Mouse (Mus musculus) heart, postnatal 36 days (tissue): ENCODE results near the gene Dyrk1b. TPM values are rescaled to one million over a fixed set of nuclear protein-coding genes. Genes with fewer than 3 reads are reported as not detected.

ENCODE experiments used
- total RNA-seq, 2 experiments: library from RNA; stranded (reverse); gene quantifications; 2 replicates each; pipeline ENCODE4 v1.2.3; 2021

The Dyrk1b gene
- total RNA-seq, 2 experiments from 2014 or later: 31.2 to 34.2 TPM

Other genes starting within 250 kb of the Dyrk1b start
- gene Zfp780b, start 200.3 kb upstream of the Dyrk1b start, total RNA-seq: 1 to 10 TPM; 7.1 to 7.9 TPM
- gene Zfp850, start 165.4 kb upstream of the Dyrk1b start, total RNA-seq: under 1 TPM; 0.79 to 0.86 TPM
- 10 to 100 TPM; 88.9 to 91.6 TPM for gene Psmc4, start 129.4 kb upstream of the Dyrk1b start, total RNA-seq
- gene Fcgbp, start 108.2 kb upstream of the Dyrk1b start, total RNA-seq: not detected
- gene 9530053A07Rik, start 50.0 kb upstream of the Dyrk1b start, total RNA-seq: not detected
- gene Fbl, start 9.8 kb upstream of the Dyrk1b start, total RNA-seq: 10 to 100 TPM; 32.0 to 33.5 TPM
- 10 to 100 TPM; 11.7 to 12.0 TPM for gene Eid2, start 88.4 kb downstream of the Dyrk1b start, total RNA-seq
- 10 to 100 TPM; 12.6 to 13.5 TPM for gene Eid2b, start 98.3 kb downstream of the Dyrk1b start, total RNA-seq
- gene Selenov, start 111.7 kb downstream of the Dyrk1b start, total RNA-seq: not detected
- not detected for gene Dll3, start 122.8 kb downstream of the Dyrk1b start, total RNA-seq
- 10 to 100 TPM; 58.9 to 66.3 TPM for gene Timm50, start 132.6 kb downstream of the Dyrk1b start, total RNA-seq
- 10 to 100 TPM; 56.8 to 62.8 TPM for gene Supt5, start 159.3 kb downstream of the Dyrk1b start, total RNA-seq
- gene Rps16, start 171.2 kb downstream of the Dyrk1b start, total RNA-seq: 100 to 1,000 TPM; 494 to 516 TPM
- gene Plekhg2, start 193.1 kb downstream of the Dyrk1b start, total RNA-seq: 10 to 100 TPM; 15.1 to 15.8 TPM
- 10 to 100 TPM; 14.7 to 29.0 TPM for gene Zfp36, start 200.8 kb downstream of the Dyrk1b start, total RNA-seq
- 10 to 100 TPM; 18.2 to 20.1 TPM for gene Med29, start 213.2 kb downstream of the Dyrk1b start, total RNA-seq
- gene Paf1, start 213.5 kb downstream of the Dyrk1b start, total RNA-seq: 10 to 100 TPM; 38.8 to 48.0 TPM